Mouse (Mus musculus): ENCODE results near the gene Rufy4.

The Rufy4 gene

DNA sequence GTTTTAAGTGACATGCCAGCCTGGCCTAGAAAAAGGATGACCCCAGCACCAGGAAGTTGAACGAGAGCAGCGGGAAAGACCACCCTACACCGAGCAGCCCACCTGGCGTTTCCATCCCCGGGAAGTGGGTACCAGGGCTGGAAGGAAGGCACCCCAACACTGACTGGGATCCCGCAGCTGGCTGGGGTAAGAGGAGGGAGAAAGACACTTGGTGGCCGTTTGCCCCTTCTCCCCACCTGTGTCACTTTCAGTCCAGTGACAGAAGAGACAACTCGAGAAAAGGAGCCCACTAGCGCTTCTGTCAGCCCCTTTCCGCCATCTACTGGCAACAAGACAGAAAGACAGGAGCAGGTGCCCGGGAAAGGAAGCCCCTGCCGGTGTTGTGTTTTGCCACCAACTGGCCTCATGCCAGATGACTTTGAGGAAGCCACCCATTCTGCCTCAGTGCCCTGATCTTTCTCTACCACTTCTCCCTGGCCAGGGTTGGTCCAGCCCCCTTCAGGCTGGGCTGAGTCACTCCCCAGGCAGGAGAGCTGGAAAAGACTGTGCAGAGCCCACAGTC, at the start of gene Rufy4:
Gene Rufy4 (plus strand): TSS at position 551 of the 562 bp plus-strand sequence.
- peak; percentile 35 to 70 for DNase-seq (ENCODE audit: low spot score in 2 of 2)

DNA sequence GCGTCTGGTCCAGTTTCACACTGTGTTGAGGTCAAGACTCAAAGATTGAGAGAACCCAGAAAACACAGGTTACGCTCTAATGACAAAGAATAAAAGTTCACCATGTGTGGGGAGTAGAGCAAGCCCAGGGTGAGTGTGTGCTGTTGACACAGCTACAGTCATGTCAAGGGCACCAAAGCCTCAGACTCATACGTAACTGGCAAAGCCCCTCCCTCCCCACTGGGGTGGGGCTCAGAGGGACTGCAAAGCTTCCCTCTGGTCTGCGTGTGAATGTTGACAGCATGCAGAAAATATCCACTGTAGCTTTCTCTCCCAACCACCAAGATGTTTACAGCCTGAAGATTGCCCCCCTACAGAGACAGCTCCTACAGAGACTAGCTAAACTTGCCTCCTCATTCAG, 49.1 kb upstream of the Rufy4 start:
- no peak for DNase-seq (ENCODE audit: low spot score in 2 of 2)

GRCm38 (mm10) chr1:74077353-74077752, 48.0 kb upstream of the Rufy4 start:
- peak in 1 of 2 experiments; percentile 68 for DNase-seq (ENCODE audit: low spot score in 2 of 2)

GRCm38 (mm10) chr1:74081573-74081989, 43.8 kb upstream of the Rufy4 start:
- no peak for DNase-seq (ENCODE audit: low spot score in 2 of 2)

DNA sequence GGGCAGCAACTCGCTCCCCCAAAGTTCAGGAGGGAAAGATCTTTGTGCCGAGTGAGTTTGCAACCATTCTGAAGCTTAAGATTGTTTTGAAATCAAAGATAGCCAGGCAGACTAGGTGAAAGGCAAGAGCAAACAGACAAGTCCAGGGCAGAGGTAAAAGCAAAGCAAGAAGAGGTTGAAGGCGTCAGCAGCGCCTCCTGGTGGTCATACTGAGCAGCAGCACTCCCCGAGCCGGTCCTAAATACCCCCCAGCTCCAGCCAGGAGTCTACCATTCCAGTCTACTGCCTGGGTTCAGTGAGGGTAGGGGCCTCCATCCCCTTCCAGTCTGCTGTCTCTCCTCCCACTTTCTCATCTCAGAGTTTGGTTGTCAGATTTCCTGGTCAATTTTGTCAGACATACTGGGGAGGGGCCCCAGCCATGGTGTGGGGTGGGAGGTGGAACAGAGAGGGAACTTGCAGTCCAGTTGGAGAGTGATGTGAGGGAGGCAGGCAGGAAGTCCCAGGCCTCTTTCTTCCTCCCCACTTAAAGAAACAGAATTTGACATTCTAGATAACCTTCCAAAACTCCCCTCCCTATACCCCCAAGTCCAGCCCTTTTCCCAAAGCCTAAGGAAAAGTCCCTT, 42.4 kb upstream of the Rufy4 start:
- DNase-seq (ENCODE audit: low spot score in 2 of 2): no peak

GRCm38 (mm10) chr1:74084065-74084705, 41.2 kb upstream of the Rufy4 start:
- DNase-seq (ENCODE audit: low spot score in 2 of 2): no peak

- DNase-seq (ENCODE audit: low spot score in 2 of 2): no peak
These were observed 40.6 kb upstream of the Rufy4 start for GRCm38 (mm10) chr1:74084752-74085151.

GRCm38 (mm10) chr1:74085566-74085965, 39.8 kb upstream of the Rufy4 start:
- no peak for DNase-seq (ENCODE audit: low spot score in 2 of 2)

DNA sequence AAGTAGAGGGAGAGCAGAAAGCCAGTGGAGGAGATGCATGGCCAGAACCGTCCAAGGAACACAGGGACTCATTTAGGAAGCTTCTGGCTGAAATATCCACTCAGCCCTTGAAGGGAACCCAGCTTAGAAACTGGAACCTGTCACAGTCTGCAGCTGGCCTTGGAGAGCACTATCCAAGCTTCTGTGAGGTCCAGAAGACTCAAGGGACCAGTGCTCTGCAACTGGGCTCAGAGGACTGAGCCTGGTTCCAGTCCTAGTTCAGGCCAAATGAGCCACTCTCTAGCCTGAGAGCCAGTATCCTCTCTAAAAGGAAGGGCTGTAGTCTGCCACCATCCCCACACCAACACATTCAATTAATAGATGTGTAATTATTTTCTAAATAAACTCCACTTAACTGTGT, 36.8 kb upstream of the Rufy4 start:
- no peak for DNase-seq (ENCODE audit: low spot score in 2 of 2)

GRCm38 (mm10) chr1:74090329-74090728, 35.0 kb upstream of the Rufy4 start:
- DNase-seq (ENCODE audit: low spot score in 2 of 2): no peak

- DNase-seq (ENCODE audit: low spot score in 2 of 2): no peak
These were observed 34.2 kb upstream of the Rufy4 start for GRCm38 (mm10) chr1:74091138-74091537.

DNA sequence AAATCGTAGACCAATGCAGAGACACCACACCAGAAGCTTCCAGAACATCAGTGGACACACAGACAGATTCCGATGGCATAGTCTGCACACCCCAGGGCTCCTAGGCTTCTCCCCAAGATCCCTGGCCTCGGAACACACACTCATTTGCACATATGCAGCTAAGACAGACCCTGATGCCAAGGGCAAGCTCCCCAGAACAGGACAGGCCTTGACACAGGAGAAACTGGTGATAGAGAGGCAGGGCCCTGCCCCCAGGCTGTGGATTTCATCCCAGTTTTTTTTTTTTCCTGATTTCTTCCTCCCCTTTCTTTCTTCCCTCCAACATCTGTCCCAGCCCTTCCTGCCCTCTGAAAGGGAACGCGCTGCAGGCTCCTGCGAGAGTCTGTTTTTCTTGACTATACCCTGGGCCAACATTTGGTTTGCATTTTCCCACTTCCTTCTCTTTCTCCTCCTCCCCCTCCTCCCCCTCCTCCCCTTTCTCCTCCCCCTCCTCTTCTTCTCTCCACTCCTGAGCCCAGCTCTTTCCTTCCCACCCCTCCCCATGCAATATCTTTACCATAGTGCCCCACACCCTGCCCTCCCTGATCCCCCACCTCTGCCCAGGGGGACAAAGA, 33.6 kb upstream of the Rufy4 start:
- no peak for DNase-seq (ENCODE audit: low spot score in 2 of 2)

DNA sequence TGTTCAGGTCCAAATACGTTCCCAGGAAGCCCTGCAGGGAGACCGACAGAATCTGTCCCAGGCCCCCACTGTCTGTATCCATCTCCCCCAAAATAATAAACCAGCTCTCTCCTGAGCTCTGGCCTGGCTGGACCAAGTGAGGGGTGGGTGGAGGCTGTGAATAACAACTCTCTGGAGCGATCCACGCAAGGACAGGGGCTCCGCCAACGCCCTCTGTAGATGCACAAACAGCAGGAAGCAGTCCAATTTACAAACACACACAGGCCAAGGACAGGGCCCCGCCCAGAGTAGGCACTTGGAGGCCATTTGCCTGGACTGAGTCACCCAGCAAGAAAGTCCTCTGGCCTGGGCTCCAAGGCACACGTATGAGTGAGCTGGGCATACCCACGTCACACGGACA, 33.1 kb upstream of the Rufy4 start:
- no peak for DNase-seq (ENCODE audit: low spot score in 2 of 2)

DNA sequence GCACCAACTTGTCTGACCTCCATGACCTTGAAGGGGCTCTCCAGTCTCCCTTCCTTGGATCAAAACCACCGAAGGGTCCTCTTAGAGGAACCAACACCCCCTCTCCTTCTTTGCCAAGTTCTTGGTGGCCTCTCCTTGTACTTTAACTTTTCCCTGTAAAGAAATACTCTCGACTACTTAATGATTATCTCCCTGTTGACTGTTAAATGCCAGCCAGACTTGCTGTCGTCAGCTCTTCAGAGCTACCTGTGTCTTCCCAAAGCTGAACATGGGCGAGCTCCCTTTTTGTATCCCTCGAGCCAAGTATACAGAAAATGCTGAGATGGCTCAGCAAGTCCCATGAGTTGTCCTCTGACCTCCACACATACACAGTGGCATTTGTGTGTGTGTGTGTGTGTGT, 31.9 kb upstream of the Rufy4 start:
- no peak for DNase-seq (ENCODE audit: low spot score in 2 of 2)

GRCm38 (mm10) chr1:74094497-74095270, 30.7 kb upstream of the Rufy4 start:
- DNase-seq (ENCODE audit: low spot score in 2 of 2): peak; percentile 46 to 66

GRCm38 (mm10) chr1:74095296-74095695, 30.0 kb upstream of the Rufy4 start:
- no peak for DNase-seq (ENCODE audit: low spot score in 2 of 2)

- no peak for DNase-seq (ENCODE audit: low spot score in 2 of 2)
These were observed 29.6 kb upstream of the Rufy4 start for GRCm38 (mm10) chr1:74095728-74096127.

- DNase-seq (ENCODE audit: low spot score in 2 of 2): peak in 1 of 2 experiments; percentile 53
These were observed 27.0 kb upstream of the Rufy4 start for GRCm38 (mm10) chr1:74098004-74099000.

- DNase-seq (ENCODE audit: low spot score in 2 of 2): peak in 1 of 2 experiments; percentile 27
These were observed 26.3 kb upstream of the Rufy4 start for GRCm38 (mm10) chr1:74099001-74099435.

DNA sequence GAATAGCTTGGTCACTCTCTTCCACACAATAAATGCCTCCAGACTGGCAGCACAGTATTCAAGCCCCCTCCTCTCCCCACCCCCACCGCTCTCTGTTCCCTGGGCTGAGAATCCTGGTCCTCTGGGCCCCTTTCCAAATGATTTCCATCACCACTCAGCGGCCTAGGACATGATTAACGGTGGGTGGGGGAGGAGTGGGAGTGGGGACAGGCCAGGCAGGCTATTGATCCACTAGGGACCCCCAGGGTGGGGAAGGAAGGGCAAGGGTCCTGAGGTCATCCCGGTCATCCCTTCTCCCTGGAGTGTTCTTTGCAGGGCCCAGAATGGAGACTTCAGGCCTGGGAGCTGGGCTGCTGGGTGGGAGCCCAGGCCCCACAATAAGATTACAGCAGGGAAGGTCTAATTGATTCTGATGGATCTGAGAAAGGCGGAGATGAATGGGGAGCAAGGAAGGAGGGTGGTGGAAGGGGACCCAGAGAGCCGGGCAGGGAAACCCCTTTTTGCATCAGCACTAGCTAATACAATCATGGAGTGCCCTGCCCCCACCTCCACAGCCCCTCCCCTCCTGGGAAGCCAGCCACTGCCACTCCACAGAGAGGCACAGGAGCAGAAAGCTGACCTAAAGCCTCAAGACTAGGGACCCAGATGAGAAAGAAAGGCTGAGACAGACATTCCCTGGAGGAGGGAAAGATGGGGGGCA, 21.5 kb upstream of the Rufy4 start:
- DNase-seq (ENCODE audit: low spot score in 2 of 2): peak in 1 of 2 experiments; percentile 46
